10 mouse cellular contexts compared by ENCODE assay signal in the genomic region with DNA sequence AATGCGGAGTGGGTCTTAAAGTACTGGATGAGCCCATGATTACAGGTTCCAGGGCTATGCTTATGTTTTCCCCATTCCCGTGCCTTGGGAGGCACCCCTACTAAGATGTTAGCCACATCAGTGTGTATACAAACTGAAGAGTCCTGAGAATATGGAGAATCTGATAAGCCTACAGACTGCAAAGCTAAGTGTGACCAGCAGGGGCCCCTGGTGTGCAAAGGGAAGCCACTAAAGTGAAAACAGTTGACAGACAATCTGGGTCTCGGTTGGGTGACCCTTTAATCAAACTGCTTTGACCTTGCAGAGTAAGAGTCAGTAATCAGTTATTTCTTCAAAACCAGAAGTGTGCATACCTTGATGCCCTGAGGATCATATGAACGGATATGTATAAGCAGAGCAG. TPM values are rescaled to one million over a fixed set of nuclear protein-coding genes. Genes with fewer than 3 reads are reported as not detected.
DNase-seq lines count a peak whose midpoint lies in the region; ATAC-seq and TF ChIP-seq lines count a peak whose summit lies in the region.
"Had no signal": no experiment of that assay in that cellular context is flagged by ENCODE, and none has a peak within 500 bp of the region (broad histone marks: within the 10 kb centered on the region; RNA-seq: fewer than 3 reads in every experiment).

No protein-coding gene starts in this region.

- no peak for DNase-seq in heart, postnatal 0 days (ENCODE audit: low spot score)
- no peak for DNase-seq in heart, adult 9 months (ENCODE audit: low spot score in 2 of 2)
- DNase-seq in testis, postnatal 10 days (ENCODE audit: low spot score): peak; percentile 41
- no peak for DNase-seq in testis, postnatal 14 days (ENCODE audit: low spot score)
- peak; percentile 18 for DNase-seq in thymus, postnatal 25 days
- no peak for DNase-seq in layer of hippocampus, adult 11-12 months (ENCODE audit: low spot score)
- no peak for DNase-seq in cerebellum, postnatal 25 days

- H3K27ac ChIP-seq in heart, postnatal 0 days (ENCODE audit: low read depth): no peak overlapping the region
- H3K27ac ChIP-seq: heart, embryonic 15.5 days had no signal

- TF ChIP-seq CTCF in heart, postnatal 0 days (IDR thresholded peaks at IDR 0.05; ENCODE audit: low read depth): peak; percentile 42

- no peaks in the 10 kb centered on the region for H3K4me1 ChIP-seq in heart, postnatal 0 days (ENCODE audit: control insufficient read depth, insufficient read depth)
- H3K4me1 ChIP-seq: heart, embryonic 15.5 days had no signal

- H3K27me3 ChIP-seq in heart, postnatal 0 days (ENCODE audit: control insufficient read depth, insufficient read depth, low read length): no peaks in the 10 kb centered on the region
- H3K27me3 ChIP-seq: heart, embryonic 15.5 days had no signal

- no peak for ATAC-seq in heart, postnatal 0 days (ENCODE audit: insufficient read depth, low read depth)
- peak; percentile 68 to 76; a peak in 3 of 4 replicates for ATAC-seq in hematopoietic stem cell, adult 5-6 weeks (replicated peaks in 1 of 2; ENCODE audit: insufficient read depth in 1 of 2, low FRiP score in 2 of 2, low TSS enrichment in 1 of 2, low read depth in 1 of 2, poor library complexity in 2 of 2, severe bottlenecking in 2 of 2)
- ATAC-seq: midbrain, embryonic 16.5 days had no signal

- no peaks in the 10 kb centered on the region for H3K36me3 ChIP-seq in heart, postnatal 0 days (replicated peaks; ENCODE audit: control insufficient read depth, insufficient read depth, low read length)
- H3K36me3 ChIP-seq: heart, embryonic 15.5 days had no signal

- WGBS in heart, postnatal 0 days: 61% methylated on average over 4 of the region's 4 CpGs

- no peak overlapping the region for H3K4me3 ChIP-seq in heart, postnatal 0 days (ENCODE audit: low read depth, low read length)
- H3K4me3 ChIP-seq: heart, embryonic 15.5 days had no signal

- H3K9me3 ChIP-seq in heart, postnatal 0 days (replicated peaks; ENCODE audit: control insufficient read depth, low read length): no peaks in the 10 kb centered on the region; the same call in 1 of the 2 replicates

- TF ChIP-seq EP300 in heart, postnatal 0 days (IDR thresholded peaks at IDR 0.05; ENCODE audit: low read depth): no peak

- H3K9ac ChIP-seq in heart, postnatal 0 days (replicated peaks; ENCODE audit: low read depth, low read length): no peak overlapping the region
- H3K9ac ChIP-seq: heart, embryonic 15.5 days had no signal

- no peak overlapping the region for H3K4me2 ChIP-seq in heart, postnatal 0 days (ENCODE audit: low read depth, low read length)
- H3K4me2 ChIP-seq: heart, embryonic 15.5 days had no signal

RNA-seq across cellular contexts. Expression of gene Htr2a, which starts 21.8 kb away (rescaled TPM):
- 1.1 and 2.0 TPM in 2 replicates for total RNA-seq in heart, postnatal 0 days (2014; rRNA removed; ENCODE audit: low replicate concordance)
- polyA plus RNA-seq in heart, postnatal 0 days (2015; fragmentation: Nextera tagmentation; extraction: Ambion mirVana): 0.37 and 0.44 TPM in 2 replicates
- total RNA-seq in hematopoietic stem cell, adult 5-6 weeks (2017): 1.8 and 4.3 TPM in 2 replicates

Comparison
In these comparisons a context has a peak if more than half of its experiments do, and no peak if none do; other contexts are left out.
1. DNase-seq: peak in testis, postnatal 10 days (single experiment) and thymus, postnatal 25 days (single experiment); none in heart, postnatal 0 days (single experiment), heart, adult 9 months (0 of 2), testis, postnatal 14 days (single experiment), layer of hippocampus, adult 11-12 months (single experiment) and cerebellum, postnatal 25 days (0 of 2).